Mouse (Mus musculus): ENCODE data around the gene Tmc3.
A peak's percentile ranks its signal among the peaks of the same experiment; 100 is the strongest.

Gene Tmc3

GRCm38 (mm10) chr7:83598997-83599912 lies 14.5 kb downstream of the Tmc3 start:
- no peak for DNase-seq

GRCm38 (mm10) chr7:83599913-83600286 lies 15.2 kb downstream of the Tmc3 start:
- DNase-seq = peak; percentile 63 to 75

GRCm38 (mm10) chr7:83604180-83604944 lies 19.6 kb downstream of the Tmc3 start:
- DNase-seq = no peak

- no peak for DNase-seq
Observed at GRCm38 (mm10) chr7:83606796-83607195, 22.1 kb downstream of the Tmc3 start.

- no peak for DNase-seq
Observed at GRCm38 (mm10) chr7:83609891-83610290, 25.2 kb downstream of the Tmc3 start.

GRCm38 (mm10) chr7:83611886-83612285 lies 27.2 kb downstream of the Tmc3 start:
- no peak for DNase-seq

- DNase-seq = no peak
Observed at GRCm38 (mm10) chr7:83615272-83615671, 30.5 kb downstream of the Tmc3 start.

- no peak for DNase-seq
Observed at GRCm38 (mm10) chr7:83615815-83616214, 31.1 kb downstream of the Tmc3 start.

GRCm38 (mm10) chr7:83616268-83616667 lies 31.5 kb downstream of the Tmc3 start:
- no peak for DNase-seq

- peak; percentile 51 to 53 for DNase-seq
Observed at GRCm38 (mm10) chr7:83618709-83619108, 34.0 kb downstream of the Tmc3 start.

GRCm38 (mm10) chr7:83622582-83622981 lies 37.9 kb downstream of the Tmc3 start:
- DNase-seq = no peak

- no peak for DNase-seq
Observed at GRCm38 (mm10) chr7:83624065-83624464, 39.3 kb downstream of the Tmc3 start.

- no peak for DNase-seq
Observed at GRCm38 (mm10) chr7:83626557-83627257, 42.0 kb downstream of the Tmc3 start.

- no peak for DNase-seq
Observed at GRCm38 (mm10) chr7:83627369-83627768, 42.6 kb downstream of the Tmc3 start.

- no peak for DNase-seq
Observed at GRCm38 (mm10) chr7:83631073-83631827, 46.5 kb downstream of the Tmc3 start.

- peak; percentile 96 to 97 for DNase-seq
Observed at GRCm38 (mm10) chr7:83631828-83632681, 47.3 kb downstream of the Tmc3 start, which contains the start of gene Stard5. Gene Stard5, plus strand, starts transcription at chr7:83631959.

- no peak for DNase-seq
Observed at GRCm38 (mm10) chr7:83632682-83633120, 48.0 kb downstream of the Tmc3 start.

- no peak for DNase-seq
Observed at GRCm38 (mm10) chr7:83633856-83634255, 49.1 kb downstream of the Tmc3 start.

- DNase-seq = peak in 1 of 2 experiments; percentile 20
Observed at GRCm38 (mm10) chr7:83635726-83636125, 51.0 kb downstream of the Tmc3 start.

- DNase-seq = peak in 1 of 2 experiments; percentile 16
Observed at GRCm38 (mm10) chr7:83636425-83636824, 51.7 kb downstream of the Tmc3 start.
